In the genomic region with DNA sequence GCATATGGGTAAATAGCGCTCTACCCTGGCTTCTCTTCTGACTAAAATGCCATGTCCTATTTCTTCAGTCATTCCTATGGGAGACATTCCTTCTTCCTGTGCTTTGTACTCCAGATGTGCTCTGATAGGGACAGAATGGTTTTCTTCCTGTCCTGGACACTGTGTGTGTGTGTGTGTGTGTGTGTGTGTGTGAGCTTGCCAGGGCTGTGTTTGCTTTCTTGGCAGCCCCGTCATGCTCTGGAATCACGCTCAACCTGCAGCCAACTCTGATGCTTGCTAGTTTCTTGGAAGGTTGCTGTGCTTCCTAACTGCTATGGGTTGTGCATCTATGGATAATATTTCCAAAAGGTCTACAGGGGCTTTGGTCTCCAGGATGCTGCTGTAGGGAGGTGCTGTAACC, we compare ENCODE assay signal across 12 mouse cellular contexts. TPM values are rescaled to one million over a fixed set of nuclear protein-coding genes. Genes with fewer than 3 reads are reported as not detected.
DNase-seq lines count a peak whose midpoint lies in the region; TF ChIP-seq lines count a peak whose summit lies in the region.
"Had no signal": no experiment of that assay in that cellular context is flagged by ENCODE, and none has a peak within 500 bp of the region (broad histone marks: within the 10 kb centered on the region; RNA-seq: fewer than 3 reads in every experiment).

No protein-coding gene starts in this region.

- no peak overlapping the region for H3K4me3 ChIP-seq in liver, adult 2 months (ENCODE audit: insufficient read depth, low read depth, low read length)
- H3K4me3 ChIP-seq: midbrain, embryonic 13.5 days had no signal

- H3K36me3 ChIP-seq in liver, adult 2 months (ENCODE audit: control insufficient read depth, insufficient read depth, low read length) = no peaks in the 10 kb centered on the region
- H3K36me3 ChIP-seq: midbrain, embryonic 13.5 days had no signal

- no peaks in the 10 kb centered on the region for H3K79me2 ChIP-seq in liver, adult 2 months (ENCODE audit: control insufficient read depth, insufficient read depth, low read length)

- intact Hi-C loops in heart, postnatal 25 days (cut with DNase I) = no loop called here

- H3K9ac ChIP-seq in liver, adult 2 months (ENCODE audit: low read depth, low read length) = no peak overlapping the region
- H3K9ac ChIP-seq: liver, postnatal 0 days; midbrain, embryonic 13.5 days had no signal

- H3K4me1 ChIP-seq in liver, adult 2 months (ENCODE audit: control insufficient read depth, insufficient read depth, low read length) = peaks cover 6% of the 10 kb centered on the region

- peak; percentile 20 to 43 for DNase-seq in cerebellum, adult 18-20 months
- no peak for DNase-seq in cerebellum, adult 11 months
- DNase-seq in heart, adult 8-10 months (ENCODE audit: low spot score) = peak; percentile 13
- DNase-seq in heart, postnatal 25 days (ENCODE audit: low spot score) = no peak
- DNase-seq in liver, adult 2 months (ENCODE audit: extremely low read depth, low read depth, low spot score) = peak; percentile 73
- no peak for DNase-seq in liver
- DNase-seq in lung, postnatal 4 days = peak; percentile 29 to 41
- no peak for DNase-seq in testis, postnatal 10 days (ENCODE audit: low spot score)
- DNase-seq: liver, postnatal 0 days; retina, postnatal 1 day; thymus, adult 2 months had no signal

- H3K27ac ChIP-seq in liver, adult 2 months (replicated peaks; ENCODE audit: insufficient read depth, low read depth, low read length) = no peak overlapping the region
- H3K27ac ChIP-seq: midbrain, embryonic 13.5 days had no signal

- 0 out of 2 replicates have a peak, but pooled peaks cover 3% of the 10 kb centered on the region for H3K27me3 ChIP-seq in liver, adult 2 months (ENCODE audit: control insufficient read depth, insufficient read depth, low read length)

- no peak for TF ChIP-seq POLR2A in liver, adult 2 months (IDR thresholded peaks at IDR 0.05; ENCODE audit: extremely low read depth, insufficient read depth, low read length)

- no peak for TF ChIP-seq CTCF in liver, adult 2 months (IDR thresholded peaks at IDR 0.05; ENCODE audit: low read depth, low read length)

- WGBS in liver, adult 2 months = 38% methylated on average over 3 of the region's 3 CpGs

RNA-seq across cellular contexts. Expression of a gene that starts 9.1 kb away (rescaled TPM):
- 10 to 100 TPM in 3 of 4 experiments, 1 to 10 TPM in 1; 7.6 to 12.9 (median 11.5) TPM for total RNA-seq in heart, adult 8-10 months (2022)
- total RNA-seq in heart, postnatal 25 days (2021) = 10 to 100 TPM; 12.8 to 12.9 TPM
- total RNA-seq in liver, adult 2 months (2014; rRNA removed) = 0.28 and 0.40 TPM in 2 replicates
- 0.22 and 0.31 TPM in 2 replicates for polyA plus RNA-seq in liver, adult 2 months (2012; rRNA removed)

Comparison
In these comparisons a context has a peak if more than half of its experiments do, and no peak if none do; other contexts are left out.
1. DNase-seq: peak in cerebellum, adult 18-20 months (2 of 2), heart, adult 8-10 months (single experiment), liver, adult 2 months (single experiment) and lung, postnatal 4 days (2 of 2); none in cerebellum, adult 11 months (single experiment), heart, postnatal 25 days (single experiment), liver (single experiment) and testis, postnatal 10 days (single experiment).